Mouse (Mus musculus) bone marrow, adult 2 months (tissue): ENCODE data around the gene Lin28b.

Experiments used
- CTCF ChIP-seq: fragments of 200-500 bp; IDR thresholded peaks from 2 replicates; pipeline ENCODE4 v1.5.1; 2011; ENCODE audit warnings: low read length, control low read depth; ENCODE audit not compliant: control insufficient read depth, insufficient read depth
- POLR2A ChIP-seq: fragments of 200-500 bp; IDR thresholded peaks from 2 replicates; pipeline ENCODE4 v1.6.1; 2011; ENCODE audit warnings: low read depth, mild to moderate bottlenecking, control low read depth, low read length, borderline replicate concordance; ENCODE audit not compliant: control insufficient read depth

DNA sequence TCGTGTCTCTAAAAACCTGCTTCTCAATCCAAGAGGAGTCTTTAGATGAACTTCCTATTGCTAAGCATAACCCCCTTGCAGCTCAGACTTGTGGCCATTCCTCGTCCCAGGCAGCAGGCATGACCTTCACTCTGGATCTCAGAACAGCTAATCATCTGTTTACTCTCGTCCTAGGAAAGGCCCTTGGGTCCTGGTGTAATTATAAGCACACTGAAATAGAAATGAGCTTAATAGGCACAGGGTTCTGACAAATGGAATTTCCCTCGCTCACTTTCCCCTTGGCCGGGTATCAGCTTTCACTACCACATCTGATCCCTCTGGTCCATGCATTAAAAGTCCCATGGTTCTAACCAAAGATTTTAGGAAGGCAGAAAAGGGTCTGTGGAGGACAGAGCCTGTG, 122.8 kb downstream of the Lin28b start:
- TF ChIP-seq CTCF = no peak
- no peak for TF ChIP-seq POLR2A
